Mouse (Mus musculus) megakaryocyte, embryonic 14.5 days (primary cell): Measurements from ENCODE around the gene Gramd2. TPM values are rescaled to one million over a fixed set of nuclear protein-coding genes. Genes with fewer than 3 reads are reported as not detected.

Experiments
- H3K27me3 ChIP-seq: replicated peaks from 2 replicates; pipeline ENCODE3; 2012; ENCODE audit warnings: inconsistent platforms
- H3K36me3 ChIP-seq: replicated peaks from 2 replicates; pipeline ENCODE3; 2012; ENCODE audit warnings: low read length, inconsistent platforms, mixed read lengths
- H3K4me1 ChIP-seq: 2 replicates; pipeline ENCODE4 v1.6.1; 2012; ENCODE audit warnings: inconsistent platforms
- H3K4me3 ChIP-seq: replicated peaks from 2 replicates; pipeline ENCODE3; 2012; ENCODE audit warnings: moderate library complexity, mild to moderate bottlenecking, inconsistent platforms
- H3K9me3 ChIP-seq: 2 replicates; pipeline ENCODE4 v1.6.1; 2012; ENCODE audit warnings: inconsistent platforms
- FLI1 ChIP-seq: IDR thresholded peaks from 2 replicates; pipeline ENCODE4 v1.6.1; 2012; ENCODE audit warnings: low read length, inconsistent platforms, mixed read lengths
- GATA1 ChIP-seq: IDR thresholded peaks from 3 replicates; pipeline ENCODE4 v1.6.1; 2012; ENCODE audit warnings: mixed read lengths, low read length, inconsistent platforms, borderline replicate concordance
- polyA plus RNA-seq: library from polyadenylated mRNA; stranded (reverse); fragments of >175 nt; gene quantifications from 2 replicates; pipeline ENCODE4 v1.2.3, GENCODE M21; 2012; ENCODE audit warnings: low replicate concordance; ENCODE audit not compliant: insufficient read depth

Gene Gramd2
- polyA plus RNA-seq, 1 experiment, result not detected

DNA sequence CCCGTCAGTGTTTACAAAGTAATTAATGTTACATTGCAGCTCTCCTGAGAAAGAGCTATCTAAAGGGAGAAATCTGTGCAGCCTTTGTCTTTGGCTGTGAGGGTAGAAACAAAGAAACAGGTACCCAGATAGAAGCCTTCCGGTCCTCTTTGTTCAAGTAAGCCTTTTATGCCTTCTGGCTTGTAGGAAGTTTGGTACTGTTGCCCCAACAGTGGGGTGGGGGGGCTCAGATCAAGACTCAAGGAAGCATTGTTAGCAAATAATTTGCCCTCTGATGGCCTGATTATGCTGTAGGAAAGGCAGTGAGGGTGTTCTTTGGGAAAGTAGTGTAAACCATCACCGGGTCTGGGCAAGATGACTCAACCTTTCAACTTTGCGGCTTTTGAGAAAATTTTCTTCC, 21.8 kb upstream of the Gramd2 start:
- Histone ChIP-seq H3K36me3 (peaks cover 38% of the 10 kb centered on the region), H3K9me3 (no peaks in the 10 kb centered on the region), H3K4me3 (peak overlapping the region; percentile 94), H3K4me1 (peaks cover 94% of the 10 kb centered on the region), H3K27me3 (no peaks in the 10 kb centered on the region)
- TF ChIP-seq GATA1, result no peak
- no peak for TF ChIP-seq FLI1

DNA sequence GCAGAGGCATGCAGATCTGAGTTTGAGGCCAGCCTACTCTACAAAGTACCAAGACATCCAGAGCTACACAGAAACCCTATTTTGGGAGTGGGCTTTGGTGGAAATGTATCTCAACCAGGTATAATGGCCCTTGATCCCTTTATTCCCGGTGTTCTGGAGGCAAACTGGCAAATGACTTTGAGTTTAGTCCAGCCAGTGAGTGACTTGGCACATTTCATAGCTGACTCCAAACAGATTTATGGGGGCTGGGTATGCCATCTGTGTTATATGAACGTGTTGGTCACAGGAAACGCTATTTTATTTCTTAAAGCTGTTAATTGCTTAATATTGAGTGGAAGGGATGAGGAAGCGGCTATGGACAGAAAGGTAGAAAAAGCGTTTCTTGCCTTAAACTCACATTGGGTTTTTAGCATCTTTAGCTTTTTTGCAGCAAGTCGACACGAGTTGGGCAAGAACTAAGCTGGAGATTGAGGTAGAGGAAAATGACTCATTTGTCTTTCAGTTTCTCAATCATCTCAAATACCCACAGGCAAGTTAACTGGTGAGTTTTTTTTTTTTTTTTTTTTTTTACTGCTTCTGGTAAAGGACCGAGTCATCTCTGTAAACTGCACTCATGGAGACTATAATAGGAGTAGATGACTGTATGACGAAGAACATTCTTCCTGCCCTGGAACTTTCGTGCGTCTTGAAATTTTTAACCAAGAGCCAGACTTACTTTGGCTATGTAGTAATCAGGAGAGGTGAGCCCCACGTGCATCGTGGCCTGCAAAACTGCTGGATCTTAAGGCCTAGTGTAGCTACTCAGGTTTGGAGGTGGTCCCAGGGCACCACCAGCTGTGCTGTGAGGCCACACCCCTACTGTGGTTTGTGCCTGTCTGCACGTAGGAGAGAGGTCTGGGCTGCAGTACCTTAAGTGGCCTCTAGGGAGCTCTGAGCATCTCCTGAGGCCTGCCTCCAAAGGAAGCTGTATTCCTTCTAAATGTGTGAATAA, 20.6 kb upstream of the Gramd2 start:
- no peaks in the 10 kb centered on the region for H3K9me3 ChIP-seq
- no peaks in the 10 kb centered on the region for H3K27me3 ChIP-seq
- peak overlapping the region; percentile 94 for H3K4me3 ChIP-seq
- TF ChIP-seq GATA1 (no peak), FLI1 (no peak)
- H3K4me1 ChIP-seq, result peaks cover 94% of the 10 kb centered on the region
- peaks cover 50% of the 10 kb centered on the region for H3K36me3 ChIP-seq

DNA sequence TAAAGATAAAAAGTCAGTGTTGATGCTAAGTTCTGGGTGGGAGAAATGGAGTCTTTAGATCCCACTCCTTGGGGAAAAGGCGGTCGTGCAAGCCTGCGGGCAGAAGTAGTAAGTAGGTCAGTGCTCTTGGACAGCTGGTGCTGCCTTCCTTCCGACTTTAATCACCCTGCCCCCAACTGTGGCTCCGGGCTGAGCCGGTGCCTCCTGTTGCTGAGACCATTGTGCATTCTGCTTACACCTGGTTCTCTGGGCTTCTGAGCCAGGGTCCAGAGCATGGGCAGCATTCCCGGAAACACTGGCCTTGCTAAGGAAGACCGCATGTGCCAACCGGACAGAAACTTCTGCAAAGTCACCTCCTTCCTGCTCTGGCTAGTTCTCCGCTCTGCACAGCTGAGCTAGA, 19.5 kb upstream of the Gramd2 start:
- Histone ChIP-seq H3K36me3 (peaks cover 61% of the 10 kb centered on the region), H3K9me3 (no peaks in the 10 kb centered on the region), H3K27me3 (no peaks in the 10 kb centered on the region), H3K4me1 (peaks cover 94% of the 10 kb centered on the region), H3K4me3 (peak overlapping the region; percentile 94)
- TF ChIP-seq FLI1, result no peak
- no peak for TF ChIP-seq GATA1

- TF ChIP-seq FLI1 (no peak), GATA1 (no peak)
- Histone ChIP-seq H3K9me3 (no peaks in the 10 kb centered on the region), H3K4me1 (peaks cover 100% of the 10 kb centered on the region), H3K27me3 (no peaks in the 10 kb centered on the region), H3K4me3 (peak overlapping the region; percentile 94), H3K36me3 (peaks cover 71% of the 10 kb centered on the region)
These were observed 18.5 kb upstream of the Gramd2 start for GRCm38 (mm10) chr9:59661298-59661975.

GRCm38 (mm10) chr9:59663226-59663625, 16.7 kb upstream of the Gramd2 start:
- peaks cover 86% of the 10 kb centered on the region for H3K36me3 ChIP-seq

GRCm38 (mm10) chr9:59663957-59664356, 16.0 kb upstream of the Gramd2 start:
- Histone ChIP-seq H3K36me3 (peaks cover 92% of the 10 kb centered on the region), H3K9me3 (no peaks in the 10 kb centered on the region), H3K4me3 (no peak overlapping the region), H3K4me1 (peaks cover 99% of the 10 kb centered on the region), H3K27me3 (no peaks in the 10 kb centered on the region)
- TF ChIP-seq GATA1, result no peak
- TF ChIP-seq FLI1, result no peak

More at GRCm38 (mm10) chr9:59663226-59663625, 16.7 kb upstream of the Gramd2 start:
- Histone ChIP-seq H3K4me1 (peaks cover 100% of the 10 kb centered on the region), H3K27me3 (no peaks in the 10 kb centered on the region), H3K9me3 (no peaks in the 10 kb centered on the region), H3K4me3 (peak overlapping the region; percentile 31)
- TF ChIP-seq FLI1 (no peak), GATA1 (no peak)

DNA sequence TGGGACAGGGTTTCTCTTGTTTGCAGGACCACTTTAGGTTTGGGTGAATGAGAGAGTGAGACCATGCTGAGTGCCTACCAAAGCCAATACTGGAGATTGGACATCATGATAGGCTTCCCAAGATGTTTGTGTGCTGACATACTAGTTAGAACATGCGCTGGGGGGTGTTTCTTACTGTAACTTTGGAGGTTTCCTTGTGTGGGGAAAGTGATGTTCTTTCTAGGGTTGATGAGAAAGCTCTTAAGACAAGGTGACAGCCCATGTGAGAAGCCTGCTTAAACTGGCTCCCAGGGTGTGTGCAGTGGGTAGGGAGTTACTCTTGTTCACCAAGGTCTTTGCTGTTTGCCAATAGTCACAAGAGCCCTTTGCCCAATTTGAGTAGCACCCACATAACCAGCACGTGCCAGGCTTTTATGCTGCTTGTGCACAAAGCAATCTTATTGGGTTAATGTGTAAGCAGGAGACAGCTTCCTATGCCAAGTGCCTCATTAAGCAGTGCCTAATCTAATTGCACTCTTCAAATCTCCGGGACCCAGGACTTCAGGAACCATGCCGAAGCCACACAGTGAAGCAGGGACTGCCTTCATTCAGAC, 15.2 kb upstream of the Gramd2 start:
- Histone ChIP-seq H3K4me3 (no peak overlapping the region), H3K4me1 (peaks cover 97% of the 10 kb centered on the region), H3K9me3 (no peaks in the 10 kb centered on the region), H3K27me3 (no peaks in the 10 kb centered on the region), H3K36me3 (peaks cover 95% of the 10 kb centered on the region)
- TF ChIP-seq FLI1, result no peak
- no peak for TF ChIP-seq GATA1

DNA sequence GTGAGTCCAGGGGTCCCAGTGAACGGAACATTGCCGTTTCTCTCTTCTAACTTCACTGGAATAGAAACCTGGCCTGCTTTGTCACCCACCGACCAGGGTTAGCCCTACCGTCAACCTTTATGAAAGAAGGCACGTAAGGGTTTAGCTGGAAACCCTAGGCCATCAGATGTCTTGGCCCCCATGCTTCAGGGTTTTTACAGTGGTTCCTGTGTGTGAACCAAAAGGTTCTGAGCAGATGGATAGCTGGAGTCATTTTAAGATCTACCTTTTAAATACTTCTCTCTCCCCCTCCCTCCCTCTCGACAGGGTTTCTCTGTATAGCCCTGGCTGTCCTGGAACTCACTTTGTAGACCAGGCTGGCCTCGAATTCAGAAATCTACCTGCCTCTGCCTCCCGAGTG, 13.9 kb upstream of the Gramd2 start:
- TF ChIP-seq GATA1 (no peak), FLI1 (no peak)
- H3K4me3 ChIP-seq, result no peak overlapping the region
- peaks cover 98% of the 10 kb centered on the region for H3K36me3 ChIP-seq
- no peaks in the 10 kb centered on the region for H3K9me3 ChIP-seq
- no peaks in the 10 kb centered on the region for H3K27me3 ChIP-seq
- H3K4me1 ChIP-seq, result peaks cover 97% of the 10 kb centered on the region

GRCm38 (mm10) chr9:59666813-59667212, 13.1 kb upstream of the Gramd2 start:
- Histone ChIP-seq H3K4me1 (peaks cover 97% of the 10 kb centered on the region), H3K9me3 (no peaks in the 10 kb centered on the region), H3K36me3 (peaks cover 98% of the 10 kb centered on the region), H3K4me3 (no peak overlapping the region), H3K27me3 (no peaks in the 10 kb centered on the region)
- TF ChIP-seq GATA1 (no peak), FLI1 (no peak)

GRCm38 (mm10) chr9:59667250-59667649, 12.7 kb upstream of the Gramd2 start:
- Histone ChIP-seq H3K9me3 (no peaks in the 10 kb centered on the region), H3K36me3 (peaks cover 98% of the 10 kb centered on the region), H3K27me3 (no peaks in the 10 kb centered on the region), H3K4me3 (no peak overlapping the region), H3K4me1 (peaks cover 97% of the 10 kb centered on the region)
- TF ChIP-seq FLI1, result no peak
- TF ChIP-seq GATA1, result no peak
